Mouse (Mus musculus) cerebellum, postnatal 10 days (tissue): ENCODE measurements around the gene Pdgfa.

ENCODE experiments used
- DNase-seq, 2 experiments: peaks; one replicate each; pipeline ENCODE4 v3.0.0; 2021; ENCODE audit warnings: mixed read lengths in 2 of 2

Pdgfa gene

DNA sequence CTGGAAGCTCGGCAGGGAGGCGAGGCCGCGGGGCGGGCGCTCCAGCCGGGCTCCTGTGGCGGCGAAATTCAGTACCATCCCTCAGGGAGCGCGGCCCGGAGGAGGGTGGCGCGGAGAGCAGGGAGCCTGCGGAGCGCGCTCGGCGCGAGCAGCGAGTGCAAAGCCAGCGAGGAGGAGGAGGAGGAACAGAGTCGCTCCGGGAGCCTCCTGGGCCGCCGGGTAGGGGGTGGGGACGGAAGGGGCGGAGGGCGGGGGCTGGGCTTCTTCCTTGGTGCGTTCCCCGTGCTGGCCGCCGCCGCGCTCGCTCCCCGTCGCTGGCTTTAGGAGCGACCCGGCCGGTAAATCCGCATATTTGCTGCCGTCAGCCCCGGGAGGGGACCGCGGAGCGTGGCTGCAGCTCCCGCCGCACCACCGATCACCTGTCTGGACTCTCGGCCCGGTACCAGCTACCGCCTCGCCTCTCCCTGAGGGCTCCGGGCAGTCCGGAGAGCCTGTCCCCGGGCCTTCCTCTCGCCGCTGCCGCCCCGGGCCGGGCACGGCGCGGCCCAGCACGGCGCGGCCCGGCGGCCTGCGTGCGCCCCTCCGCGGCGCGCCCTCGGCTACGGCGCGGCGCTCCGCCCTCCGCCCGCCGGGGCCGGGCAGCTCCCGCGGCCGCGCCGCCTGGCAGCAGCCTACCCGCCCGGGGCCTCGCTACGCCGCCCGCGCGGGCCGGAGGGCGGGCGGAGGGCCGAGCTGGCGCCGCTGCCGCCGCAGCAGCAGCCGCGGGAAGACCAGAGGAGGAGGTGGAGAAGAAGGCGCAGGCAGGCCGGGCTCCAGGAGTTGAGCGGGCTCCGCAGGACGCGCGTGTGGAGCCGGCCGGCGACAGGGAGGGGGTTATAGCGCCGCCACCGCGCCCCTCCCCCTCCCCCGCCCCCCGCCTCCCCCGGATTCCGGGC is 2.1 kb downstream of the Pdgfa start:
- DNase-seq = peak; percentile 64 to 69

DNA sequence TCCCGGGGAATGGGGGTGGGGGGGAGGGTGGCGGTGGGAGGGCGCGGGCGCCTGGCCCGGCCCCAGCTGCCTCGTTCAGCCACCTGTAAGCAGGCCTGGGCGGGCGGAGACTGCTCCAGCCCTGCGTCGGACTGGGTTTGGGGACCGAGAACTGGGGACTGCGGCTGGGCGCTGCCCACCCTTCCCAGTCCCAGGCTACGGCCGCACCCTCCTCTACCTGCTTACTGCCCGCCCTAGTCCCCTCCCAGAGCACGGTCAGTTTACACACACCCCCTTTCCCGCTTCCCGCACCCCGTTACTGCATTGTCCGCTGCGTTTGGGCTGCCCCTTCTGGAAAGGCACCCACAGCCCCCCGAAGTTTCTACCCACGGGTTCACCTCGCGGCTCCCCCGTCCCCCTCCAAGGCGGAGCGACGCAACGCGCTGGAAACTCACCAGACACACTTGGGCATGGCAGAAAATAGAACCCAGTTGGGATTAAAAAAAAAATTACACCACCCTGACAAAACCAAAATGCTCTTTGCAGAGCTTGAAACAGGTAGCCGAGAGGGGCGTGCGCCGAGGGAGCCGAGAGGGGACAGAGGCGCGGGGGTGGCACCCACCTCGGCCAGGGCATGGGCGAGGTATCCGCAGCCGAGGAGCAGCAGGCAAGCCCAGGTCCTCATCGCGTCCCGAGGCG is 2.9 kb downstream of the Pdgfa start:
- DNase-seq = peak in 1 of 2 experiments; percentile 35

DNA sequence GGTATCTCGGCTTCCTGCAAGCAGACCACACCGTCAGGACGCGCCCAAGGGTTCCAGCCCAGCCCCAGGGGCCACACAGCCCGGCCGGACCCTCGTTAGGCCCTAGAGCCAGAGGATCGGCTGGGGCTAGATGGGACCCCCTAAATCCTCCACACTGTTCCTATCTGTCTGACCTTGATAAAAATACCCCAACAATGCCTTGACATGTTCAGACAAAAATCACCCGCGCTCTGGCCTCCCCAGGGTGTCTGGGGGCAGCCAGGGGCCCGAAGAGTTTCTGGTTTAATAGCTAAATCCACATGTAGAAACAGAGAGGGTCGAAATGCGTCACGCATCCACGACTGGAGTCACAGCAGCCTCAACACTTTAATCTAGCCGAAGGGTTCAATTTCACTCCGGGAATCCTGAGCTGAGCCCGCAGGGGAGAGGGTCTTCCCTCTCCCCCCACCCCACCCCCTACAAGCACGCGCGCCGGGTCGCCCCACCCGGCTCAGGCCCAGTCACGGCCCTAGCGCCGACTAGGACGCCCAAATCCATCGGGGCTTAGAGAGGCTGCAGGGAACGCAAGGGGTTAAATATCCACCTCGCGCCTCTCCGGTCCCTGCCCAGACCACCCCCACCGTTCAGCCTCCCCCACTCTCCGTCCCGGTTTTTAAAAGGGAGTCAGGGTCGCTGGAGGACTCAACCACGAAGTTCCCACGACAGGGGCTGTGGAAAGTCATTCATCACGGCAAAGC is 3.6 kb downstream of the Pdgfa start:
- DNase-seq = peak in 1 of 2 experiments; percentile 27

DNA sequence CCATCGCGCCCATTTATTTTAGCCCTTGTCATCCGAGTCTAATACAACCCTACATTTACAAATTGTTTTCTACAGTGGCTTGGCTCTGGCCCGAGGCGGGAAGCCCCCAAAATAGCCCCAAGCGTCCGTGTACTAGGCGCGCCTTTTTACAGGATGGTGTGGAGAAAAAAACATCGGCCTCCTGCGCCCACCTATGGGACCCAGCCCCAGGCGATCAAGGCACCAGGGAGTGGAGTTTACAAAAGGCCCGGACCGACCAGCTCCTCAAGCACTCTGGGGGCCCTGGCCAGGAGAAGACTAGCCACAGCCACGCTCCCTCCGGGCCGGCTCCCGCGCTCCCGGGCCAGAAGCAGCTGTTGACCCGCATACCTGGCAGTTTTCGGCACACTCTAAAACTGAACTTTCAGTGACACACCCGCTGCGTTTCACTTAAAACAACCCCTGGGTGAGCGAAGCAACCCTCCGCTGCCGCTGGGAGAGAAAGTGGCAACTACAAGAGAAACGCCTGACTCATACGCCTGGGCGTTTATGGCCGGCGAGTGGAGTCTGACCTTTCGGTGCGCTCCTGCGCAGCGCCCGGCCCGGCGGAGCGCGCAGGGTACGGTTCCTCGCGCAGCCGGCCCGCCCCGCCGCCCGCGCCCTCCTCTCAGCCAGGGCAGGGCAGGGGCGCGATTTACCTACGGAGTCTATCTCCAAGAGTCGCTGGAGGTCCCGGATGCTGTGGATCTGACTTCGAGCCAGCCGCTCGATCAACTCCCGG is 4.4 kb downstream of the Pdgfa start:
- peak; percentile 14 to 33 for DNase-seq

DNA sequence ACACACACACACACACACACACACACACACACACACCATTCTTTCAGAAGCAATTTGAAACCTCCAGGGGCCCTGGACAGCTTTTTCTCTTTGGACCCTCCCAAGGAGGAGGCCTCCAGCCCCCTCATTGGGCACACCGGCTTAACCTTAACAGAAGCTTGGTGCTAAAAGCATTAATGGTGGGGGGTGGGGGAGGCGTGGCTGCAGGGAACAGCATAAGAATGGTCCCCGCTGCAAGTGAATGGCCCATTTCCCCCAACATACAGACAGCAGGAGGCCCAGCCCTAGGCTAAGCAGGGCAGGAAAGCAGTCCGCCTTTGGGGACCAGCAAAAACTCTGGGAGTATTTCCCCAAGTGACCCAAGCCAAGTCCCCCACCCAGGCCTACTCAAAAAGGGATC is 5.4 kb downstream of the Pdgfa start:
- no peak for DNase-seq

DNA sequence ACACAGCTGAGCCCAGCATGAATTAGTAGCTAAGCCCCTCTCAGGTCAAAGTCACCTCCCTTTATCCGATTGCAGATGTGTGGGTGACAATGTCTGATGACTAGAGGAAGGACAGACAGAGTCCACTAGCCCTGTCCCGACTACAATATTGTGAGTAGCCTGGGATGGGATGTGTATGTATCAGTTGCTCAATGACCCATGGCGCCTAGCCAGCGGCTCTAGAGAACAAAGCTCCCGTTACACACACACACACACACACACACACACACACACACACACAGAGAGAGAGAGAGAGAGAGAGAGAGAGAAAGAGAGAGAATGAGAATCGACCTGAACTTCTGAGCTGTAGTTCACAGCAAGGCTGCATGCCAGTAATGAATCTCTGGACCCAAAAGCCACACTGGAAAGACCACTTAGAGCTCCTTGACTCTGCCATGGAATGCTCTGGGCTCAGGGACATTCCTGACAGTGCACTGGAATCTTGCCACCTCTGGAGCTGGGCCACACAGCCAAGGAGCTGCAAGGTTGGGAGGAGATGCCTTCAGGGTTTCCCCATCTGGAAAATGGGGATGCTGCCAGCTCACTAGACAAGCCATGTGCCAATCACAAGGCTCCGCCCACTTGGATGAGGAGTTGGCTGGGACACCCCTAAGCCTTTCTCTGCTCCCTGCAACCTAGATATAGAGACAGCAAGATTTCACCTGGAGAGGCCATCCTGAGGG is 6.3 kb downstream of the Pdgfa start:
- DNase-seq = peak; percentile 56 to 69

DNA sequence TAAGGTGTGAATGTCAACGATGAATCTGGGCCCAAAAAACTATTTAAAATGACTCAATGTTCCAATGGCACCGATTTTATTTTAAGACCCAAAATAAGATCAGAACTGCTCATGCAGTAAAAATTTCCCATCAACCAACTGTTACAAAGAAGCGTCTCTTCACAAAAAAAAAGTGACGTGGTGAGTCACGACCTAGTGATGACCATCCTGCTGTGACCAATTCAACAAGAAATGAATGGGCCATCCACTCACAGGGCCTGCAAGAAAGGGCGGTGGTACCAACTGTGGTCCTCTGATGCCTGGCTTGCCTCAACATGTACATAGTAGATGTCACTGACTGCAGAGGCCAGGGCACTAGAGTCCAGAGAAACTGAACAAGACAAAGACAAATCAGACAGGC is 7.6 kb downstream of the Pdgfa start:
- no peak for DNase-seq

DNA sequence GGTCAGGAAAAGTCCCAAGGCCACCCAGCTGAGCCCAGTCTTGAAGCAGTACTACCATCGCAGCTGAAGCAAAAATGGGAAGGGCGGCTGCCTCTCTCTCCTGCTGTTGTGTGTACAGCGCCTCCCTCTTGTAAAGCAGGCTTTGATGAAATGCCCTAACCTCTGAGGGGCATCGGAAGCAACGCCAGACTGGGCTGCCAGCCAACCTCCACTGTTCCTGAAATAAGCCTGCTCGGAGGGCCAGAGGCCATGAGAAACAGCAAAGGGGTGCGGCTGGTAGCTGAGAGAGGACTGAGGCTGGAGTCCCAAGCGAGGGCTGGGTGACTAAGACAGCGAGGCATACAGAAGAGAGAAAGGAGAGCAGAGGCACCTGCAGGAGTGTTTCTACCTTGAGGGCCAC is 8.4 kb downstream of the Pdgfa start:
- DNase-seq = peak; percentile 62 to 70

DNA sequence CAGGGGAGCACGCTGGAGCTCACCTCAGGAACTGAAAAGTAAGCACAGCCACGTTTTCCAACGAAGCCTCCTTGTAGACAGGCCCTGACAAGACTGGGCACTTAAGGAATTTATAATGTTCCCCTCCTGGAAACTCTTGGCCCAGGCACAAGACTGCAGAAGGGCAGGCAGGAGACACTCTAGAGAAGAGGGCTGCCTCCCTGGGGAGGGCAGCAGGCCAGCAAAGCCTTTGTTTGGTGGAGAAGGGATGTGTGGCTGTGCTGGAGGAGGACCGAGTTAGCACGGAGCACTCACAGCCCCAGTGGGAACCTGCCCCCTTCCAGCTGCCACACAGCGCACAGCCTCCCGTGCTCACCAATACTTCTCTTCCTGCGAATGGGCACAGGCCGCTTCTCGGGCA is 9.2 kb downstream of the Pdgfa start:
- peak in 1 of 2 experiments; percentile 14 for DNase-seq

DNA sequence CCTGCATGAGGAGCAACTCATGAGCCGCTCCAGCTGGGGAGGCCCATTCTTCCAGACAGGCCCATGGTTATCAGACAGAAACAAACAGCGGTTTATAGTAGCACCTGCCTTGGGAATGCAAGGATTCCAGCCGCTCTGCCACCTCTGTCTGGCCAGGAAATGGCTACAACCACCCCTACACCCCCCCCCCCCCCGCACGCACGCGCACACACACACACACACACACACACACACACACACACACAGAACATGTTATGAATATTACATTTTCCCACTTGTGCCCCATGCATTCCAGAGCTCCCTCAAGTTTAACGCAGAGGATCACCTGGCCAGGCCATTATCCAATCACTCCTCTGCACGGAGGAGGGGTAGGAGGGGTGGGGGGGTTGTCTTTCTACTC is 15.2 kb downstream of the Pdgfa start:
- DNase-seq = no peak

DNA sequence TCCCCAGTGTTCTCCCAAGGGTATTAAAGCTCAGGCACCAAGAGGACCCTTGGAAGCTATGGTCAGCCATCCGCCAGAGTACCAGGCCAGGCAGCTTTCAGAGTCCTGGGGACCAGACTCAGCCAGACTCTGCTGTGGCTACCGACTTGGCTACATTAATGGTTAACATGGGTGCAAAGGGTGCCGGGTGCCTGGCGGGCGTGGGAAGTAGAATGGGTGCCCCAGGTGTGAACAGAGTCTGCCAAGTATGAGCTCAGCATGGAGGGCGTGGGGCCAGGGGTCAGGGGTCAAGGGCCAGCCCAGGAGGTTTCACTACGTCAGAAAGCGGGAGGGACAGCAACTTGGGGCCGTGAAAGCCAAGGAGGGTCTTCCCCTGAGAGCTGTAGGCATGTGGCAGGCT is 16.6 kb downstream of the Pdgfa start:
- no peak for DNase-seq

DNA sequence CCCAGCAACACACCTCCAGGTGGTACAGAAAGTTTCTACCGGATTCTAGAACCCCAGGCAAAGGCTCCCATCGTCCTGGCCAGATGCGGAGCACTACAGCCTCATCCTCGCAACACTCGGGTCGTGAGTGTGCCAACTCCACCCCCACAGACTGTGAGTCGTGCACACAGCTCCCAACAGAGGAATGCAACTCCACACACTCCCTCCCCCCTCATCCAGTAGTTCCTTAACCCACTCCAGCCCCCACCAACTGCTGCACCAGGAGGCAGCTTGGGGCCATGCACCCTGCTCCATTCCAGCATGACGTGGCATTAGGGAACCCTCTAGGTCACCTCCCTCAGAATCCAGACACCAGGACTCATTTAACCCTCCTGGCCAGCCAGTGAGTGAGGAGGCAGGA is 17.3 kb downstream of the Pdgfa start:
- no peak for DNase-seq

DNA sequence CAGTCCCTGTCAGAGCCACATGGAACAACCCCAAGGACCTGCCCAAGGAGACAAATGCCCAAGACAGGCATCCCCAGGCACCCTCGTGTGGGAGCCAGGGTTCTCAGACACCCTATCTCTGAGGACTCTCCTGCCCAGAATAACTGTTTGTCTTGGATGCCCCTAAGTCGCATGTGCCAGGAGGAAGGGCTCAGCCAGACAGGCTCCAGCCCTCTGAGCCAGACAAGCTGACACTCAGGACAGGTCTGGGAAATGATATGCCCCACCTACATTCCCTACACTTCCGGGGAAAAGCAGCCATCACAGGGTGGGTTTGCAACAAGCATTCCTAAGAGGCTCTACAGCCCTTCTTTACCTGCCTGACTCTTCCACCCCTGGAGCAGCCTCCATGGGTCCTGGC is 19.4 kb downstream of the Pdgfa start:
- DNase-seq = peak; percentile 36 to 39

DNA sequence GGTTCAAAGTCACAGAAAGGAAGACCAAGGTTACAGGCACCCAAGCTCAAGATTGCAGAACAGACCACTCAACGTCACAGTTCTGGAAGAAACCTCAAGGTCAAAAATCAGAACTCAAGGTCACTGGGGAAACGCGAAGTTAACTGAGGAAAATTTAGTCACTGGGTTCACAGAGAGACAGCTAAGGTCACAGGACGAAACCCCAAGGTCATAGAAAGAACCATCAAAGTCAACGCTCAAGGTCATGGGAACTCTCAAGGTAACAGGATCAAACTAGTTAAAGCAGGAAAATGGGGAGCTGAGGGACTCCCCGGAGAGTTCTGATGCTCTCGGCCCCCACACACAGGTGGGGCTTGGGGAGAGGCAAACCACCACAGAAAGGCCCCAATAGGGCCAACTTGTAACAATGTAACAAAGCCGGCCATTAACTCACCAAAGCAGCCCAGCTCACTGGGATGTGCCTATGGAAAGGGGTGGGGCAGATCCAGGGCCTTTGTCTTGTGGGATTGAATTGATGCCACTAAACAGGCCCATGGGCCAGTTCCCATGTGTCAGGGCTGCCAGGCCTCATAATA is 22.2 kb downstream of the Pdgfa start:
- no peak for DNase-seq

DNA sequence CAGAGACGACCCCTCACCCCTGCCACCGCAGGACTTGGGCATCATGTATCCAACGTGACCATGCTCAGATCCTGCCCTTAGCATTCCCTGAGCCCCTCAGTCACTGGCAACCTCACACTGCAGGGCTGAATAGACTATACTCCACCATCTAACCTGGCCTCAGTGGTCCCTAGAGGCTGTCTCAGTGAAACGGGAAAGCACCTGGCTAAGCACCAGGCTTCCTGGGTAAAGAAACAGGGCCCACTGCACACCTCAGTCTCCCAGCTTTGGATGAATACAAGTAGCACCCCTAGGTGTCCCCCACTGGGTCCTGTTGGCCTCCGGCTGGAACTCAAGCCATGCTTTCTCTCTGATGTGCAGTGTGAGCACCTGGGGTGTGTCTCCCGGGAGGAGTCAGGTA is 23.7 kb downstream of the Pdgfa start:
- DNase-seq = no peak

DNA sequence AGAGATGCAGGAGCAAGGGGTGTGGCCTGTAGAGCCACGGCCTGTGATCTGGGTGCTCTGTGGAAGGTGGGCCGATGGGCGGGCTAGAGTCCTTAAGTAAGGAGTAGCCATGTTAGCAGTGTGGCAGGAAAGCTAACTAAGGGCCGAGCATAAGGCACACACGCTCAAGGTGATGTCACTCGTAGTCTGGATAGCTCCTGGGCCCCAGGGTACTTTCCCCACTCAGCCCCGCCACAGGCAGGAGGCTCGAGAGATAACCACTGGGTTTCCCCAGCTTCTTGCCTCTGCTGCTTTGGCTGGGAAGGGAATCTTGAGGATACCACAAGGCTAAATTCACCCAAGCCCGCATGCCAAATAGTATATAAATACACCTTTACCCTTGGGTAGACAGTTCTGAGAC is 25.8 kb downstream of the Pdgfa start:
- DNase-seq = no peak

DNA sequence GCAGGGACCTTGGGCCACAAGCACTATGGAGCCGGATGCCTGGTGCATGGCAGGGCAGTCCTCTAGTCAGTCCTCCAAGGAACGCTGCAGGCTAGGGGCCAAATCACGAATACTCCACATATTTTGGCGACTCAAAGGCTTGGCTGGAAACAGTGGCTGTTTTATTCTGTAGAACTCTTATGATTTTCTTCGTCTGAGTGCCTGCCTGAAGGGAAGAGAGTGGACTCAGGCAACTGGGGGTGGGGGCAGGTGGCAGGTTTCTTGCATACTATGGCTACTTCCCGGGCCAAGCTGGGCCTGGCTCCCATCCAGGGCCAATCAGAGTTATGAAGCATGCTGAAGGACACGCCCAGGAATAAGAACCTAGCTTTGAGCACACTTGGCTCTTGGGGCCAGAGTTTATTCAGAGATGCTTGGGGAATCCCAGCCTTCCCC is 27.1 kb downstream of the Pdgfa start:
- DNase-seq = peak; percentile 77 to 79

DNA sequence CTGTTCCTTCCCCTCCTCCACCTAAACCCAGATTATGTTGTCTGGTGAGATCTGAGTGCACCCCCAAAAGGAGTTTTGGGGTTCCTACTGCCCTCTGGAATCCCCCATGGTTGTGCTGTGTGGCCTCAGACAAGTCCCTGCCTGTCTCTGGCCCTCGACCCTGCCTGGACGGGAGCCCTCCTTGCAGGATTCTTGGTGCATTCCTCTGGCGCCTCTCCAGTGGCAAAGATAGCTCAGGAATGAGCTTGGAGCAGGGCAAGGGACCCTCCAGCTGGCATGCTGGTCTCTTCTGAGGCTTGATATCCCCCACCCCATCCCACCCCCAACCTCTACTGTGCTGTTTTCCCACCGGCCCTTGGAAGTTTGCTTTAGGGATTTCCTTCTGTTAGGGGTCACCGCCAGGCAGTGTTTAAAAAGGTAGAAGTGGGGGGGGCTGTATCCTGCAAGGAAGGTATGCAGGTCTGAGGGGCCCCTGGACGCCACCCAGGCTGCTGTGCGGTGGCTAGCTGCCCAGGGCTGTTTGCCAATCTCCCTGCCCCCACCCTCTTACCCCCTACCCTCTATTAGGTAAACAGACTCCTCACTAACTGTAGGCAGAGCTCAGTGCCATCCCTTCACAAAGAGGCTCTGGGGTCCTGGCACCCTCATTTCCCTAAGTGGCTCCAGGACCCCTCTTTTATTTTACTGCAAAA is 31.0 kb downstream of the Pdgfa start:
- DNase-seq = peak; percentile 45 to 56

DNA sequence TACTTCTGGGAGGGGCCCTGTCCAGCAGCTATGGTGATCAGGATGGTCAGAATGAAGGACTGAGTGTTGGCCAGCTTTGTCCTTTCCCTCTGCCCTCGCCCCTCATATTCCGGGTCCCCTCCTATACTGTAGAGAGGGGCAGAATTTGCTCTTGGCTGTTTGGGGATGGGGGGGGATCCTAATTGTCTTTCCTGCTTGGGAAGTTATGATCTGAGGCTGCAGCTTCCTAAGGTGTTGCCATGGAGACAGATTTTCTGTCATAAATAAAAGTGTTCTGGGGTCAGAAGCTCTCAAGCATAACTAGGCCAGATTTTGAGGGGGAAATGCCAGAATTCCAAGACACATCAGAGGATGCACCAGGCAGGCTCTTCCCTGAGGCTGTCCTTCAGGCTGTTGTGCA is 31.6 kb downstream of the Pdgfa start:
- no peak for DNase-seq

DNA sequence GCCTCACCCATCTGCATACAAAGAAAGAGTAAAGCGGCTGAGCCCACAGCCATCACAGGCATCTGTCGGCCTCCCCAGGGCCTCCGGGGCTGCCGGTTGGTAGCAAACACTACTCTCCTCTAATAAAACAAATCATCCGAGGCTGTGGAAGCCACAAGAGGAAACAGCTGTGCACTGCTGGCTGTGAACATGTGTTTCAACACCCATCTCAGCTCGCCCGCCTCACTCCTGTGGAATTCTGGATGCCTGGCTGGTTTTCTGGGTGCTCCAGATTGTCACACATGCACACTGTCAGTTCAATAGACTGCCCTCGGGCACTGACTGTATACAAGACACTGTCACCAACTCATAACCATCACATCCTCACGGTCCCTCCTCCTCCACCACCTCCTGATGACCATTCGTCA is 40.7 kb downstream of the Pdgfa start:
- DNase-seq = no peak

DNA sequence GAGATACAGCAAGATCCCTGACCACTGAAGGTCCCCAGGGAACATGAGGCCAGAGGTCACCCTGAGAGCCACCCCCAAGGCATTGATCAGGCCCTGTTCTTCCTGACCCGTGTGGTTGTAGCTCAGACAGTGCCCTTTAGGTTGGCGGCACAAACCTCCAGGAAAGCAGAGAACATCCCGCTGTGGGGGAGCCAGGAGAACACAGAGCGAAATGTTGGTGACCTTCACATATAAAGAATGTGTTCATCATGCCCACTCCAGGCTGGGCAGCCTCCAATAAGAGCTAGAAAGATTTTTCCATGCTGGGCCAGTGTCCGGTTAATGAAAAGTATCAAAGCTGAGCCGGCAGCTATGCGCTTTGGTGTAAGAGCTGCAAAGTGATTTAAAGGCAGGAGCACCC is 43.2 kb downstream of the Pdgfa start:
- DNase-seq = no peak
